Mouse (Mus musculus) ES-E14 (cell line): ENCODE data around the gene Sdf4. TPM values are rescaled to one million over a fixed set of nuclear protein-coding genes. Genes with fewer than 3 reads are reported as not detected.

Experiments
- DNase-seq: peaks from one replicate; pipeline ENCODE4 v3.0.0-alpha.2; 2013; ENCODE audit warnings: low read depth, low spot score
- H3K27ac ChIP-seq: 2 replicates; pipeline ENCODE4 v1.5.1; 2012; ENCODE audit warnings: low read depth, mild to moderate bottlenecking, low read length, moderate library complexity, mixed read lengths; ENCODE audit not compliant: poor library complexity, insufficient read depth, severe bottlenecking
- H3K36me3 ChIP-seq: 2 replicates; pipeline ENCODE4 v1.6.1; 2012; ENCODE audit warnings: mild to moderate bottlenecking, low read length, moderate library complexity, mixed read lengths; ENCODE audit not compliant: control insufficient read depth, poor library complexity, insufficient read depth, severe bottlenecking
- H3K4me1 ChIP-seq, 2 experiments: fragments of 150-350 bp in 1 of 2; sonication (generic) in 1 of 2; 2 replicates each; pipeline ENCODE4 v1.6.1; 2012; ENCODE audit warnings: low read length in 2 of 2, mild to moderate bottlenecking in 1 of 2, mixed read lengths in 1 of 2; ENCODE audit not compliant: control insufficient read depth in 2 of 2, insufficient read depth in 2 of 2, poor library complexity in 1 of 2
- H3K4me3 ChIP-seq, 2 experiments: fragments of 150-350 bp in 1 of 2; sonication (generic) in 1 of 2; 2 replicates each; pipeline ENCODE4 v1.5.1; 2012; ENCODE audit warnings: low read length in 2 of 2, low read depth in 1 of 2, mild to moderate bottlenecking in 1 of 2, mixed read lengths in 1 of 2; ENCODE audit not compliant: insufficient read depth in 1 of 2, poor library complexity in 1 of 2, severe bottlenecking in 1 of 2
- H3K9ac ChIP-seq: 2 replicates; pipeline ENCODE4 v1.6.1; 2012; ENCODE audit warnings: low read depth, mild to moderate bottlenecking, low read length, mixed read lengths; ENCODE audit not compliant: poor library complexity, insufficient read depth, severe bottlenecking
- H3K9me3 ChIP-seq: fragments of 150-350 bp; sonication (generic); 2 replicates; pipeline ENCODE4 v1.6.1; 2012; ENCODE audit warnings: low read depth, mild to moderate bottlenecking, low read length; ENCODE audit not compliant: control insufficient read depth, insufficient read depth
- CHD2 ChIP-seq: IDR thresholded peaks from 2 replicates; pipeline ENCODE4 v1.6.1; 2014; ENCODE audit warnings: mild to moderate bottlenecking, low read depth, low read length, inconsistent platforms
- HCFC1 ChIP-seq: IDR thresholded peaks from 2 replicates; pipeline ENCODE4 v1.6.1; 2012; ENCODE audit warnings: low read length, inconsistent platforms, borderline replicate concordance; ENCODE audit not compliant: insufficient read depth
- MAFK ChIP-seq: IDR thresholded peaks from 2 replicates; pipeline ENCODE4 v1.6.1; 2014; ENCODE audit warnings: mild to moderate bottlenecking, low read depth, low read length, inconsistent platforms; ENCODE audit not compliant: insufficient read depth
- ZC3H11A ChIP-seq: IDR thresholded peaks from 2 replicates; pipeline ENCODE4 v1.6.1; 2012; ENCODE audit warnings: low read depth, mild to moderate bottlenecking, inconsistent platforms, low read length, borderline replicate concordance
- ZNF384 ChIP-seq: IDR thresholded peaks from 2 replicates; pipeline ENCODE4 v1.6.1; 2012; ENCODE audit warnings: low read depth, low read length, inconsistent platforms
- in situ Hi-C, 2 experiments: fragments of 600-800 bp; cut with MboI; formaldehyde crosslinking; loops; one replicate each; pipeline ENCODE4 v1.15.1; 2025; ENCODE audit warnings: low sequenced_read_pairs in 2 of 2, inconsistent platforms in 1 of 2; ENCODE audit not compliant: unreplicated experiment in 2 of 2
- total RNA-seq: library from RNA; depleted of rRNA; stranded (reverse); fragments of 300-350 nt; gene quantifications from 2 replicates; pipeline ENCODE4 v1.2.3, GENCODE M21; 2012

Gene Sdf4
- total RNA-seq, 1 experiment, result 176 TPM

GRCm38 (mm10) chr4:156021942-156022419 is 29.3 kb downstream of the Sdf4 start:
- Histone ChIP-seq H3K27ac (no peak overlapping the region), H3K9me3 (no peaks in the 10 kb centered on the region), H3K4me3 (no peak overlapping the region), H3K4me1 (no peaks in the 10 kb centered on the region), H3K36me3 (no peaks in the 10 kb centered on the region), H3K9ac (no peak overlapping the region)
- TF ChIP-seq CHD2 (no peak), ZNF384 (no peak), MAFK (no peak), HCFC1 (no peak), ZC3H11A (no peak)
- in situ Hi-C loops, result no loop called here
- no peak for DNase-seq

- no peak overlapping the region for H3K9ac ChIP-seq
- no peak overlapping the region for H3K4me3 ChIP-seq
- H3K36me3 ChIP-seq, result no peaks in the 10 kb centered on the region; the same call in 1 of the 2 replicates
Observed at GRCm38 (mm10) chr4:156023520-156023919, 30.8 kb downstream of the Sdf4 start.

GRCm38 (mm10) chr4:156024184-156024583 is 31.5 kb downstream of the Sdf4 start:
- H3K4me3 ChIP-seq, result no peak overlapping the region
- no peaks in the 10 kb centered on the region for H3K4me1 ChIP-seq
- H3K36me3 ChIP-seq, result no peaks in the 10 kb centered on the region; the same call in 1 of the 2 replicates
- no peaks in the 10 kb centered on the region for H3K9me3 ChIP-seq
- DNase-seq, result no peak
- H3K27ac ChIP-seq, result no peak overlapping the region
- TF ChIP-seq ZC3H11A (no peak), ZNF384 (no peak), CHD2 (no peak), HCFC1 (no peak), MAFK (no peak)
- in situ Hi-C loops, result no loop called here
- H3K9ac ChIP-seq, result no peak overlapping the region

More at GRCm38 (mm10) chr4:156023520-156023919, 30.8 kb downstream of the Sdf4 start:
- no peak for DNase-seq
- Histone ChIP-seq H3K9me3 (no peaks in the 10 kb centered on the region), H3K27ac (no peak overlapping the region), H3K4me1 (no peaks in the 10 kb centered on the region)
- TF ChIP-seq HCFC1, result no peak
- TF ChIP-seq MAFK, result no peak
- no peak for TF ChIP-seq ZC3H11A
- TF ChIP-seq ZNF384, result no peak
- no peak for TF ChIP-seq CHD2
- in situ Hi-C loops, result no loop called here

- in situ Hi-C loops, result no loop called here
- TF ChIP-seq ZC3H11A (no peak), ZNF384 (no peak), CHD2 (no peak), HCFC1 (no peak), MAFK (no peak)
- peaks cover 0 to 6% of the 10 kb centered on the region in 2 experiments; a peak in 1 of 4 replicates for H3K4me1 ChIP-seq
- H3K27ac ChIP-seq, result no peak within 1 kb of the TSS
- H3K9ac ChIP-seq, result no peak within 1 kb of the TSS
- peaks cover 2% of the 10 kb centered on the region; the same call in 1 of the 2 replicates for H3K36me3 ChIP-seq
- DNase-seq, result no peak
- no peak within 1 kb of the TSS for H3K4me3 ChIP-seq
- no peaks in the 10 kb centered on the region for H3K9me3 ChIP-seq
Observed at GRCm38 (mm10) chr4:156026013-156026412, 33.3 kb downstream of the Sdf4 start, which contains the start of gene Tnfrsf18. Tnfrsf18 (plus strand) TSS chr4:156026164.
